8 mouse cellular contexts compared by ENCODE assay signal in the genomic region with DNA sequence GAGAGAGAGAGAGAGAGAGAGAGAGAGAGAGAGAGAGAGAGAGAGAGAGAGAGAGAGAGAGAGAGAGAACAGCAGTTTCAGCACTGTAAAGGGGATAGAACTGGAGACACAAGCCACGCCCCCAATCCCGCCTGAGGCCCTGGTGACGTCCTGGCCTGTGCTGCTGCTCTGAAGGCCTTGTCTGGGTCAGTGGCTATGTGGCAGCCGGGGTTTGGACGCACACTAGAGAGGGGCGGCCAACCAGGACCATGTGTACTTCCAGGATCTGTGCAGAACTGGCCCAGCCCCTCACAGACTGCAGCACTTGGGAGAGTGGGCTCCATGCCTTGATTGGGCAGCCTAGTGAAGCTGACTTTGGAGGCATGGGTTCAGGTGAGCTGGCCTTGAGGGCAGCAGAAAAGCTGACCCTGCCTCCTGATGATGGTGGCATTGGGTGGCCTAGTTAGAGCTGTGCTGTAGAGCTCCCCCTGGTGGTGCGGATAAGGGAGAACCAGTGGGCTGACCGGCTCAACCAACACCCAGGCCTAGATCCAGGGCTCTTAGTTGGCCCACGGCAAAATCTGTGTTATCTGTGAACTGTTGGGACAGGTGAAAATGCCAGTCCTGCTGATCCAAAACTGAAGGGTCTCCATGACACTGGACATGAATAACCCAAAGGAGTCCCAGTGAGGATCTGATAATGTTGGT.
DNase-seq lines count a peak whose midpoint lies in the region; ATAC-seq lines count a peak whose summit lies in the region.

No protein-coding gene starts in this region.

- no peak for ATAC-seq in limb, embryonic 11.5 days (ENCODE audit: insufficient number of reproducible peaks, low FRiP score, low TSS enrichment, low read depth)
- peak; percentile 72 for ATAC-seq in midbrain, embryonic 13.5 days

- no peaks in the 10 kb centered on the region for H3K4me1 ChIP-seq in limb, embryonic 11.5 days (ENCODE audit: control insufficient read depth, insufficient read depth, low read length)
- H3K4me1 ChIP-seq in midbrain, embryonic 13.5 days (replicated peaks), result no peaks in the 10 kb centered on the region

- H3K9ac ChIP-seq in limb, embryonic 11.5 days (ENCODE audit: low read length), result no peak overlapping the region
- H3K9ac ChIP-seq in midbrain, embryonic 13.5 days (replicated peaks), result no peak overlapping the region

- no peaks in the 10 kb centered on the region for H3K9me3 ChIP-seq in limb, embryonic 11.5 days (ENCODE audit: control insufficient read depth, low read length)
- no peaks in the 10 kb centered on the region for H3K9me3 ChIP-seq in midbrain, embryonic 13.5 days

- no peak overlapping the region for H3K27ac ChIP-seq in limb, embryonic 11.5 days (replicated peaks; ENCODE audit: low read depth, low read length)
- H3K27ac ChIP-seq in midbrain, embryonic 13.5 days, result no peak overlapping the region

- H3K4me2 ChIP-seq in limb, embryonic 11.5 days (ENCODE audit: low read depth, severe bottlenecking), result no peak overlapping the region
- H3K4me2 ChIP-seq in midbrain, embryonic 13.5 days (replicated peaks), result no peak overlapping the region

- no peaks in the 10 kb centered on the region for H3K36me3 ChIP-seq in limb, embryonic 11.5 days (ENCODE audit: control insufficient read depth, insufficient read depth, low read length)
- no peaks in the 10 kb centered on the region for H3K36me3 ChIP-seq in midbrain, embryonic 13.5 days

- H3K4me3 ChIP-seq in limb, embryonic 11.5 days (ENCODE audit: low read depth, low read length), result no peak overlapping the region
- no peak overlapping the region for H3K4me3 ChIP-seq in midbrain, embryonic 13.5 days (replicated peaks)

- peak; percentile 33 to 42 for DNase-seq in heart, adult 18-20 months
- no peak for DNase-seq in heart, adult 8-10 months (ENCODE audit: low spot score)
- peak; percentile 23 to 28 for DNase-seq in CD8-positive naive resting alpha-beta T cell, adult 2 months (ENCODE audit: low read depth in 2 of 2, low spot score in 2 of 2)
- DNase-seq in c-Kit-positive CD71-negative TER-119-negative erythroid progenitor cells, embryonic 14.5 days (ENCODE audit: low read depth), result peak; percentile 29
- peak; percentile 22 for DNase-seq in gastrocnemius, postnatal 14 days
- peak; percentile 56 for DNase-seq in limb, embryonic 11.5 days (ENCODE audit: low spot score)
- DNase-seq in thymus, postnatal 36 days, result peak; percentile 59 to 68

- 56% methylated on average over 9 of the region's 9 CpGs for WGBS in limb, embryonic 11.5 days
- WGBS in midbrain, embryonic 13.5 days, result 58% methylated on average over 9 of the region's 9 CpGs

- intact Hi-C loops in gastrocnemius, postnatal 14 days (cut with DNase I; ENCODE audit: low total_unique reads), result no loop called here

- H3K27me3 ChIP-seq in limb, embryonic 11.5 days (ENCODE audit: control insufficient read depth, insufficient read depth, low read length), result no peaks in the 10 kb centered on the region
- no peaks in the 10 kb centered on the region for H3K27me3 ChIP-seq in midbrain, embryonic 13.5 days
